Mouse (Mus musculus) ES-CJ7 (cell line): ENCODE results near the gene Tm9sf4.

Source experiments
- DNase-seq: peaks from one replicate; pipeline ENCODE4 v3.0.0; 2011; ENCODE audit warnings: low read depth, low spot score

Tm9sf4 gene

GRCm38 (mm10) chr2:153160844-153161683, at the start of gene Tm9sf4:
TSS of gene Tm9sf4 (plus strand) at chr2:153161303.
- DNase-seq = peak; percentile 90

DNA sequence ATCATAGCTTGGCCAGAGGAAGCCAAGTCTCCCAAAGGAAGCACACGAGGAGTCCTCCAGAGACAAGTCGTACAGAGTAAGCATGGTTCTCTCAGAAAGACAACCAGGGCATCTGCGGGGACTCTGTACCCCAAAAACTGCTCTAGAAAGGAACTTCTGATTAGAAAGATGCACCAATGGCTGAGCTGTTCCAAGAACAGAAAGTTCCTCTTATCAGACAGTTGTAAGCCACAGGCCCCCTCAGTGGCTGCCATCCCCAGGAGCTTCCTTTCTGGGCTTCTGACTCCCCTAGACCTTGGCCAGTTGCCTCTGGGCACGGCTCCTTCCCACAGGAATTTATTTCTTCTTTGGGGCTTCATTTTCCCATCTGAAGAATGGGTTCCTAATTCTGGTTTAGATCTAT, 45.4 kb upstream of the Tm9sf4 start:
- no peak for DNase-seq

GRCm38 (mm10) chr2:153117051-153117486, 44.0 kb upstream of the Tm9sf4 start:
- DNase-seq = no peak

- DNase-seq = no peak
Measured at GRCm38 (mm10) chr2:153119488-153119887, 41.6 kb upstream of the Tm9sf4 start.

- no peak for DNase-seq
Measured at GRCm38 (mm10) chr2:153120126-153120525, 41.0 kb upstream of the Tm9sf4 start.

DNA sequence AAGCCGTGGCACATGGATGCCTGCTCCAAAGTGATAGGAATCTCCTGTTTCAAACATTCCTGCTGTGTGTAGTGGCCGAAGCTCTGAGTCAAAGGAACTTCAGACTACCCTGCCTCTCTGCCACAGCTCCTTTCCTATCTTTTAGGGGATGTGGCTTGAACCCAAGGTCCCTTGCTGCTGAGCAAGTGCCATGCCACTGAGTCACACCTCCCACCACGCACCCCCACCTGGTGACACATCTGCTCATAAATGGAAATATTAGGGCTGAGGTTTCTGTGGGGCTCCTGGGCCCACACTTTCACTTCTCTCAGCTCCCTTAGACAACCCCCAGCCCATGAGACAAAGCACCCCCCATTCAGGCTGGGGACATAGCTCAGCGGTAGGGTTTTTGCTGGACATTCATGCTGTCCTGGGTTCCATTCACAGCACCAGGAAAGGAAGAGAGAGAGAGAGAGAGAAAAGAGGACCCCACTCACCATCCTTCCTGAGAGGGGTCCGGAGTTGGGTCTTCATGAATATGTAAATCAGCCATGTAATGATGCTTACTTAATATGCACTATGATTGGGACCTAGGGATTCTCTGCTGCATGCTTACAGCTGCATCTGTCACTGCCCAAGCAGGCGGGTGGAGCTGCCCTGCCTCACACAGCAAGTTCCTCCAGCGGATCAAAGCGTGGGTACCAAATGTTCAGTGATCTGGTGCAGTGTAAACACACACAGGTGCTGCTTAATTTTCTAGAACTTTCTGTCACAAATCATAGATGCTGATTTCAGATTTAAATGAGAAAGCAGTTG, 39.1 kb upstream of the Tm9sf4 start:
- no peak for DNase-seq

- DNase-seq = no peak
Measured at GRCm38 (mm10) chr2:153122701-153123100, 38.4 kb upstream of the Tm9sf4 start.

DNA sequence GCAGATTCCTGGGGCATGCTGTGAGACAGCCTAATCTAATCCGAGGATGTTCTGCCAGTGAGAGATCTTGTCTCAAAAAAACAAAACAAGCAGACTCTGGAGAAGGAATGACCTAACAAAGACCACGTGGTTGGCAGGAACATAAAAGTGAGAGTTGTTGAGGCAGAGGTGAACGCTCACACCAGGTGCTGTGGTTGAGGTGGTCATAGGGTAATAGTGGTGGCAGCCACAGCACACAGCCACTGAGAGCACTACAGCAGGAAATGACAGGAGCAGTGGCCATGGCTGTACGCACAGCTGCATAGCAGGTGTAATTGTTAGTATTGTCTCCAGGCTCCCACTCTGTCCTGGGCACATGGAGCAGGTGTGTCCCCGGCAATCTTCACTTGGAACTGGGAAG, 35.2 kb upstream of the Tm9sf4 start:
- no peak for DNase-seq

DNA sequence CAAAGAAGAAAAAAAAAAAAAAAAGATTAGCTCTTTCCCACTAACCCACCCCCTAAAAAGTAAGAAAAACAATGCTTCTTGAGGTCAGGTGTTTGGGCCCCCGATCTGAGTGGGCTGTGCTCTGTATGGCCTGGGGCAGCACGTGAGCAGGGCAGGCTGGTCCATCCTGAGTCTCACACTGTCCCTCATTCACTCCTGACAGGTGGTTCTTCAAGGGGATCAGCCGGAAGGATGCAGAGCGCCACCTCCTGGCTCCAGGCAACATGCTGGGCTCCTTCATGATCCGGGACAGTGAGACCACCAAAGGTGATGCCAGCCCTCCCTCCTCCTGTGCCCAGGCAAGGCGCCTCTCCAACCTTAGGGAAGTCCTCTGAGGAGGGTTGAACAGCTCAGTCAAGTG, 30.1 kb upstream of the Tm9sf4 start:
- peak; percentile 50 for DNase-seq

- peak; percentile 49 for DNase-seq
Measured at GRCm38 (mm10) chr2:153134237-153134636, 26.9 kb upstream of the Tm9sf4 start.

GRCm38 (mm10) chr2:153136211-153136610, 24.9 kb upstream of the Tm9sf4 start:
- no peak for DNase-seq

DNA sequence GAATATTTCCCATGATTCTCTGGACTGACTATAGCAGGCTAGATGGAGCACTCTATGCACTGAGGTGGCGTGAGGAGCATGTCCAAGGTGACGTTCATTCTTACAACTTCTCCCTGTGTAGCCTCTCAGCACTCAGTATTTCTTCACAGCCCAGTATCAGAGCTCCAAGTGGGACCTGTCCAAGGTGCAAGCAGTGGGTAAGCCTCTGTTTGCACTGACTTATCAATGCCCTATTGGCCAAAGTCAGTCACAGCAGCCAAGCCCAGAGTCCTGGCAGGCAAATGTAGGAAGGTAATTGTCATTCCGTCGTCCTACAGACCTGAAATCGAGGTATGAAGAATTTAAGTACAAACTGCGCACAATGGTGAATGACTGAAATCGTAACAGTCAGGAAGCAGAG, 21.9 kb upstream of the Tm9sf4 start:
- peak; percentile 36 for DNase-seq

- peak; percentile 60 for DNase-seq
Measured at GRCm38 (mm10) chr2:153139996-153140613, 21.0 kb upstream of the Tm9sf4 start.

- peak; percentile 55 for DNase-seq
Measured at GRCm38 (mm10) chr2:153142620-153143199, 18.4 kb upstream of the Tm9sf4 start.

DNA sequence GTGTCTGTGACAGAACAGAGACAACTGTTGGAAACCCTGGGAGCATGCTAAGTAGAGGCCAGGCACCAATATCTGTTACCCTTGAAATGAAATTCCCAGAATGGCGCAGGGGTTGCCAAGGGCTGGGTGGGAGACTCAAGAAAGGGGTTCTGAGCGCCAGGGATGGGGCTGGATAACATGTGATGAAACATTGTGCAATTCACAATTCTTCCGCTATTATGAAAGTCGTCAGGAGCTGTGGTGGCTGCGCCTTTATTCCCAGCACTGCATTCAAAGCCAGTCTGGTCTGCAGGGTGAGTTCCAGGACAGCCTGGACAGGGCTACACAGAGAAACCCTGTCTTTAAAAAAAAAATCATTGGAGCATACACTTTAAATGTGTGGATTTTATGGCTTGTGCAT, 15.8 kb upstream of the Tm9sf4 start:
- DNase-seq = no peak

- no peak for DNase-seq
Measured at GRCm38 (mm10) chr2:153147236-153147635, 13.9 kb upstream of the Tm9sf4 start.

GRCm38 (mm10) chr2:153147715-153148114, 13.4 kb upstream of the Tm9sf4 start:
- peak; percentile 52 for DNase-seq

GRCm38 (mm10) chr2:153149742-153150141, 11.4 kb upstream of the Tm9sf4 start:
- no peak for DNase-seq

DNA sequence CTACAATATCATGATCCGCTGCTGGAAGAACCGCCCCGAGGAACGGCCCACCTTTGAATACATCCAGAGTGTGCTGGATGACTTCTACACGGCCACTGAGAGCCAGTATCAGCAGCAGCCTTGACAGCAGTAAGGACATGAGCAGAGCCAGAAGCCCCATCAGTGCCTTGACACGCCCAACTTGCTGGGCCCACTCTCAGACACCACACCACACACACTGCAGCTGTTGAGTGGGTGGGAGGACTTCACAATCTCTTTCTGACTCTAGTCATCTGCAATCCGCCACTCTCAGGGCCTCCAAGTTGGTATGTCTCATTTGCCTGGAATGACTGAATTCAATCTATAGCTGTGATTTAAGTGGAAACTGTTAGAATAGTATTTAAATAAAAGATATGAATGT, 10.1 kb upstream of the Tm9sf4 start:
- DNase-seq = no peak

DNA sequence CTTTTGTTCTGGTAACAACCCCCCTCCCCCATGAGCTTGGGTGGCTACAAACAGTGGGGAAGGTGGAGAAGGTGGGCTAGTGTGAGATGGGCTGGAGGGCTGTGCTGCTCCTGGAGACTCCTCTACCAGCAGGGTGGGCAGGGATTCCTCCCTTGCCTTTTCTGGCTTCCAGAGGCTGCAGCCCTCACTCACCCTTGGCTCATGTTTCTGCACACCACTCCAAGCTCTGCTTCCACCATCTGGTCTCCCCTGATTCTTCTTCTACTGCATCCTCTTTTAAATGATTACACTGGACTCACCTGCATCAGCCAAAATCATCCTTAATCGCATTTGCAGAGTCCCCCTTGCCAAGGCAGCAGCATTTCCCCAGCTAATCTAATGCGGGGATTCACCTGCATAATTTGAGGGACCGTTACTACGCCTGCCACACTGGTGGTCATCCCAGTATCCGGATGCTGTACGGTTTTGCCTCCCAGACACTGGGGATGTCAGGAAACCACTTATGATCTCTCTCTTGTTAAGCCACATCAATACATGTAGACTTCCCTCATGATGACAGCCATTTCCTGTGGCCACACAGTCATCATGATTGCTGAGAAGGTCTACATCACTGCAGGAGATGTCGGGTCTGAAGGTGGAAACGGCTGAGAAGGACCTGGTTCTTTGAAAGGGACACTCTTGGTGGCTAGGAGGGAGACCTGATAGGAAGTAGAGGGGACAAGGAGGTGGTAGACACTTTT, 9.0 kb upstream of the Tm9sf4 start:
- DNase-seq = no peak

DNA sequence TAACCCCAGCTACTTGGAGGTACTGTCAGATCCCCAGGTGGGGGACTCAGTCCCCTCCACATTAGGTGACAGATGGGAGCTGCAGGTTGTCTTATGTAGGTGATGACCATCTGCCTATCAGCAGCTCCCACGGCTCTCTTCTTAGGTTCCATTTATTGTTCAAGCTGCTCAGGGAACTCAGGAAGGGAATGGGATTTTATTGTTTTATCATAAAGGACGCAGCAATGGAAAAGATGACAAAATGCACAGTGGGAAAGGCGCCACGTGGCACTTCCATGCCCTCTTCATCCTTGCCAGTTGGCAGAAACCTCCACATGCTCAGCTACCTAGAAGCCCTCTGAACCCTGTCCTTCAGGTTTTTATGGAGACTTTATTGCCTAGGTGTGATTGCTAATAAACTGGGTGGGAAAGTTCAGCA, 8.1 kb upstream of the Tm9sf4 start:
- no peak for DNase-seq
